Mouse (Mus musculus) erythroblast, embryonic 14.5 days (primary cell): ENCODE measurements around the gene Rasip1. TPM values are rescaled to one million over a fixed set of nuclear protein-coding genes. Genes with fewer than 3 reads are reported as not detected.

Experiments used
- H3K27me3 ChIP-seq: 2 replicates; pipeline ENCODE4 v1.6.1; 2012; ENCODE audit warnings: inconsistent platforms; ENCODE audit not compliant: control insufficient read depth
- H3K36me3 ChIP-seq: 2 replicates; pipeline ENCODE4 v1.6.1; 2012; ENCODE audit warnings: mild to moderate bottlenecking, inconsistent platforms; ENCODE audit not compliant: control insufficient read depth
- H3K4me1 ChIP-seq: 2 replicates; pipeline ENCODE4 v1.6.1; 2012; ENCODE audit warnings: inconsistent platforms; ENCODE audit not compliant: control insufficient read depth
- H3K4me3 ChIP-seq: replicated peaks from 2 replicates; pipeline ENCODE3; 2012; ENCODE audit warnings: moderate library complexity, mild to moderate bottlenecking, inconsistent platforms
- H3K9me3 ChIP-seq: 2 replicates; pipeline ENCODE4 v1.6.1; 2012; ENCODE audit warnings: low read length, inconsistent platforms, mixed read lengths; ENCODE audit not compliant: control insufficient read depth
- GATA1 ChIP-seq: IDR thresholded peaks from 2 replicates; pipeline ENCODE4 v1.6.1; 2012; ENCODE audit warnings: low read length, inconsistent platforms, mixed read lengths
- TAL1 ChIP-seq: IDR thresholded peaks from 3 replicates; pipeline ENCODE4 v1.6.1; 2012; ENCODE audit warnings: low read length, inconsistent platforms, mixed read lengths
- polyA plus RNA-seq: library from polyadenylated mRNA; stranded (reverse); fragments of >175 nt; gene quantifications from 2 replicates; pipeline ENCODE4 v1.2.3, GENCODE M21; 2012

The Rasip1 gene
- polyA plus RNA-seq, 1 experiment, result 0.04 TPM

DNA sequence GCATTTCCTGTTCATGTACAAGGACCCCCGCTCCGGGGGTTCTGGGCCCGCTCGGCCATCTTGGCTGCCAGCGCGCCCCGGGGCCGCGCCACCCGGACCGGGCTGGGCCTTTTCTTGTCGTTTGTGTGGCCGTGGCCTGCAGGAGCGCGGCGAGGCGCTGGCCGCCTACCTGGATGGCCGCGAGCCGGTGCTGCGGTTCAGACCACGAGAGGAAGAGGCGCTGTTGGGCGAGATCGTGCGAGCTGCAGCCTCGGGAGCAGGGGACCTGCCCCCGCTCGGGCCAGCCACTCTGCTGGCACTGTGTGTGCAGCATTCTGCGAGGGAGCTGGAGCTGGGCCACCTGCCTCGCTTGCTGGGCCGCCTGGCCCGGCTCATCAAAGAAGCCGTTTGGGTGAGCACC, 5.2 kb downstream of the Rasip1 start:
- TF ChIP-seq TAL1 (no peak), GATA1 (no peak)
- Histone ChIP-seq H3K27me3 (peaks cover 38% of the 10 kb centered on the region), H3K4me1 (peaks cover 9% of the 10 kb centered on the region), H3K9me3 (peaks cover 4% of the 10 kb centered on the region; the same call in 1 of the 2 replicates), H3K4me3 (no peak overlapping the region), H3K36me3 (no peaks in the 10 kb centered on the region)

DNA sequence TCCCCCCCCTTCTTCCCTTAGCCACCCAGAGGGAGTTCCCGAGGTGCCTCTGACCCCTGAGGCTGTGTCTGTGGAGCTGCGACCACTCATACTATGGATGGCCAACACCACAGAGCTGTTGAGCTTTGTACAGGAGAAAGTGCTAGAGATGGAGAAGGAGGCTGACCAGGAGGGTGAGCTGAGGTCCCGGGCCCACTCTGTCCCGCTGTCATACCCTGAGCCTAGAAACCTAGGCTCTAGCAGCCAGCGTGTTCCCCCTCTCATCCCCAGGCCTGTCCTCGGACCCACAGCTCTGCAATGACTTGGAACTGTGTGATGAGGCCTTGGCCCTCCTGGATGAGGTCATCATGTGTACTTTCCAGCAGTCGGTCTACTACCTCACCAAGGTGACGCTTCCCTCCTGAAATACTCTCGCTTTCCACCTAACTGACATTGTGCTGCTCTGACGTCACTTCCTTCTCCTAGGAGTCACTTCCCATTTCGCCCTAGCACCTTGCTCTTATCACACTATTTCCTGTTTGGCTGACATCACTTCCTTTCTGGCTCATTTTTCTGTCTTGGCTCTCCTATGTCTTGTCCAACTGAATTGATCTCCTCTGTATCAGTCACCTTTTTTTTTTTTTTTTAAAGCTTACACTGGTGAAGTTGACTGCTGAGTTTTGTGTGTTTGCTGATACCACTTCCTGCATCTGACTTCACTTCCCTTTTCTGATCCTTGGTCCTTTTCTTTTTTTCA, 7.8 kb downstream of the Rasip1 start:
- H3K4me3 ChIP-seq, result no peak overlapping the region
- H3K9me3 ChIP-seq, result 0 out of 2 replicates have a peak, but pooled peaks cover 2% of the 10 kb centered on the region
- no peaks in the 10 kb centered on the region for H3K36me3 ChIP-seq
- TF ChIP-seq TAL1 (no peak), GATA1 (no peak)
- H3K27me3 ChIP-seq, result peaks cover 12% of the 10 kb centered on the region
- H3K4me1 ChIP-seq, result no peaks in the 10 kb centered on the region

DNA sequence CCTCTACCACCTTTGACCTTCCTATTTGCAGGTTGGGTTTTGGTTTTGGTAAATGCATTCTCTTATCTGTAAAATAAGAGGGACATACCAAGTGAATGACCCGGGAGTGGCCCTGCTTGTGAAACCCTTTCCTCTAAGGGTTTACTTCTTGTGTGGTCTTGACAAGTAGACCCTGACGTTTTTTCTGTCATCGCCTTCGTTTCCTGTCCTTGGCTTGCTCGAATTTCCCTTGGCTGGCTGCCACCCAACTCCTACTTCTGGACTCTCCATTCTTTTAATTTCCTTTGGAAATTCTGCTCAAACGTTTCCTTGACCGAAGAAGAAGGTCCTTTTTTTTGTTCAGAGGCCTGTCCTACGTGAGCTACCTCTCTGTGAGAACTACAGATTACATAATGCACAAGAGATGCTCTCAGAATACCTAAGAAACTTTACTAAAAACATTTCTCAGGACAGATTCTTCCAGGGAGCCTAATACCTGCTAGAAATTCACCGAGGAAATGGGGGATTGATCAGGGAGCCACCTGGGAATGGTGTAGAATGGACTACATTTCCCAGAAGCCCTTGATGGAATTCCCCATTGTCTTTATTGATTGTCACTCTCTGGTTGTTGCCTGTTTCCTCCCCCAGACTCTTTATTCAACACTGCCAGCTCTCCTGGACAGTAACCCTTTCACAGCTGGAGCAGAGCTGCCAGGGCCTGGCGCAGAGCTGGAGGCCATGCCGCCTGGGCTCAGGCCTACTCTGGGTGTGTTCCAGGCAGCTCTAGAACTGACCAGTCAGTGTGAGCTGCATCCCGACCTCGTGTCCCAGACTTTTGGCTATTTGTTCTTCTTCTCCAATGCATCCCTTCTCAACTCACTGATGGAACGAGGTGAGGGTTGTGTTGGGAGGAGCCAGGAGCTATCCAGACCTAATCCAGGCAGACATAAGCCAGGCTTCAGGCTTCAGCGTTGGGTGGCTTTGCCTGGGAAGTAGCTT, 8.7 kb downstream of the Rasip1 start:
- Histone ChIP-seq H3K4me3 (no peak overlapping the region), H3K4me1 (no peaks in the 10 kb centered on the region), H3K36me3 (no peaks in the 10 kb centered on the region), H3K27me3 (peaks cover 9% of the 10 kb centered on the region), H3K9me3 (0 out of 2 replicates have a peak, but pooled peaks cover 2% of the 10 kb centered on the region)
- no peak for TF ChIP-seq GATA1
- TF ChIP-seq TAL1, result no peak

DNA sequence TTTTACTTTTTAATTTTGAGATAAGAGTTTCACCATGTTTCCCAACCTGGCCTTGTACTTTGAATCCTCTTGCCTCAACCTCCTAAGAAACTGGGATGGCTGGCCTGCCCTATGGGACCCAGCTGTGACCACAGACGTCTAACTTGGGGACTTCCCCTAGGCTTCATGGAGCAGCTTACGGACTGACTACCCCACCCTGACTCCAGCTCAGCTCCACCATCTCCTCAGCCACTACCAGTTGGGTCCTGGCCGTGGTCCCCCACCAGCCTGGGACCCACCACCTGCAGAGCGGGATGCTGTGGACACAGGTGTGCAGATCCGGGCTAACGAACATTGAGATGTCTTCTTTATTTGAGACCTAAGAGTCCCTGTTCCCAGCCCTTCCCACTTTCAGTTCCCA, 10.4 kb downstream of the Rasip1 start:
- H3K4me3 ChIP-seq, result no peak overlapping the region
- H3K4me1 ChIP-seq, result no peaks in the 10 kb centered on the region; the same call in 1 of the 2 replicates
- 0 out of 2 replicates have a peak, but pooled peaks cover 2% of the 10 kb centered on the region for H3K9me3 ChIP-seq
- H3K27me3 ChIP-seq, result peaks cover 8% of the 10 kb centered on the region; the same call in 1 of the 2 replicates
- TF ChIP-seq GATA1 (no peak), TAL1 (no peak)
- no peaks in the 10 kb centered on the region for H3K36me3 ChIP-seq

DNA sequence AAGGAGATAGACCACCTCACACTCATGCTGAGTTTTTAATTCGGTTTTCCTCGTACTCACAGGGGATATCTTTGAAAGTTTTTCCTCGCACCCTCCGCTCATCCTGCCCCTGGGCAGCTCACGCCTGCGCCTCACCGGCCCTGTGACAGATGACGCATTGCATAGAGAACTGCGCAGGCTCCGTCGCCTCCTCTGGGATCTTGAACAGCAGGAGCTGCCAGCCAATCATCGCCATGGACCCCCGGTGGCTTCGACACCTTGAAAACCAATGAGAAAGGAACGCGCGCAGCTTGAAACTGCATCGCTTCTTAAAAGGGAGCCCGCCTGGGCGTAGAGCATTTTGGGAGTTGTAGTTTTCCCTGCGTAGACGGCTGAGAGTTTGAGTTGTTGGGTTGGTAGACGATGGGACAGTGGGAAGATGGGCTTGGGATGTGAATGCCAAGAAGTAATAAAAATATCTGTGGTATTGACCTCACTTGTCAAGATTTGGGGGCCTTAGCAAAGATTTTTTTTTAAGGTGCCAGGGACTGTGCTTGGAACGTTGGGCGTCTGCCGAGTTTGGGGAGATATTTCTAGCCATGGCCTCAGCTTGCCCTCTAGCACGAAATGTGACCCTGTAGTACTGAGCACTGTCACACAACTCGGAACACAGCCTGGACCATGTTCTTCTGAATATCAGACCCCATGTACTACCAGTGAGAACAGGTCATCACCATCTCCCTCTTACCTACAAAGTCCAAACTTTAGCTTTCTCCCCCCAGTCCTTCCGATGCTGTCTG, 11.5 kb downstream of the Rasip1 start:
- Histone ChIP-seq H3K4me1 (peaks cover 11% of the 10 kb centered on the region), H3K27me3 (peaks cover 14% of the 10 kb centered on the region), H3K4me3 (no peak overlapping the region), H3K36me3 (no peaks in the 10 kb centered on the region), H3K9me3 (0 out of 2 replicates have a peak, but pooled peaks cover 2% of the 10 kb centered on the region)
- TF ChIP-seq GATA1 (no peak), TAL1 (no peak)

DNA sequence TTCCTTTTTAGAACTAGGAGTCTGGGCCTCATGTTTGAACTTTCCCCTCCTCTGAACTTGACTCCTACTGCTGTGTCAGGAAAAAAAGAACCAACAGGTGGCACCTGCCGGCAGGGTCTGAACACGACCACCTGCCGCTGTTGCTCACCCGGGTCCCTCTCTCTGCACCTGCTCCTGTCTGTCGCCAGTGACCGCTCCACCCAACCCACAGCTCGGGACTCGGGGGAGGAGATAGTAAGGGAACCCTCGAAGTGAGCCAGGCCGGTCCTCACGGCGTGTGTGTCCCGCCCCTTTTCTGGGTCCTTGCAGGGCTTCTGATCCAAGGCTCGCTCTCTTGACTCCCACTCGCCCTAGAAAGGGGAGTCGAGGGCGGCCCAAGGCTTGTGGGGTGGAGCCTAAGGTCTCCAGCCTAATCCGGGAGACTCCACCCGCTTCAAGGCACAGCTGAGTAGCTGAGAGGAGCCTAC, 12.3 kb downstream of the Rasip1 start, which contains the start of gene Mamstr:
Gene Mamstr (plus strand): TSS at position 417 of the 467 bp plus-strand sequence.
- 0 out of 2 replicates have a peak, but pooled peaks cover 2% of the 10 kb centered on the region for H3K9me3 ChIP-seq
- peaks cover 16% of the 10 kb centered on the region for H3K4me1 ChIP-seq
- no peak for TF ChIP-seq GATA1
- TF ChIP-seq TAL1, result no peak
- H3K27me3 ChIP-seq, result peaks cover 22% of the 10 kb centered on the region
- H3K36me3 ChIP-seq, result no peaks in the 10 kb centered on the region
- no peak within 1 kb of the TSS for H3K4me3 ChIP-seq

DNA sequence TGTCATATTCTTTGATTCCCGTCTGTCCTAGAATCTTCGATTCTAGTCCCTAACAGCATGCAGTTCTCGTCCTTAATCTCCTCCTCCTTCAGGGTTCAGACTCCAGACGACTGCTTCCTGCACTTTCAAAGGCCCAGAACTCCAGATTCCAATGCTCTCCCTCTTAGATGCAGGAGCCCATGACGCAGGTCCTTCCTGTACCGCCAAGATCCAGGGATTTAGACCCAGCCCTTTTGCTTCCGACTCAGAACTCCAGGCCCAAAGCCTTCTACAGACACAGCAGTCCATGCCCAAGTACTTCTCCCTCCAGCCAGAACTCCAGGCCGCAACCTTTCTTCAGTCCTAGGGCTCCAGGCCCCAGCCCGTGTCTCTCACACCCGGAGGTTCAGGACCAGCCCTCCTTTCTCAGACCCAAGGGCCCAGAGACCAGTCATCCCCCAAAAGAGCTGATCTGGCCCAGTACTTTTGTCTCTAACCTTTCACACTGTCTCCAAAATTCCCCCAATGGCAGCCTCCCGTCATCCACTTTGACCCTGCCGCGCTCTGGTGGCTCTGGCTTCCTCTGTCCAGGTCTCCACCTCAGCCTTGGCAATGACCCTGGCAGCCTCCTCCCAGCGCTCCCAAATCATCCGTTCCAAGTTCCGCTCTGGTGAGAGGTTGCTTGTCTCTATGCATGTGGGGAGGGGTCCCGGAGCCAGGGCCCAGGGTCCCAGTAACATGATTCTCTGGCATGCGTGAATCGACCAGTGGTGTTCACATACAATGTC, 13.1 kb downstream of the Rasip1 start:
- H3K36me3 ChIP-seq, result no peaks in the 10 kb centered on the region
- H3K4me1 ChIP-seq, result peaks cover 16% of the 10 kb centered on the region
- H3K4me3 ChIP-seq, result no peak overlapping the region
- peaks cover 25% of the 10 kb centered on the region for H3K27me3 ChIP-seq
- no peak for TF ChIP-seq GATA1
- no peaks in the 10 kb centered on the region for H3K9me3 ChIP-seq

DNA sequence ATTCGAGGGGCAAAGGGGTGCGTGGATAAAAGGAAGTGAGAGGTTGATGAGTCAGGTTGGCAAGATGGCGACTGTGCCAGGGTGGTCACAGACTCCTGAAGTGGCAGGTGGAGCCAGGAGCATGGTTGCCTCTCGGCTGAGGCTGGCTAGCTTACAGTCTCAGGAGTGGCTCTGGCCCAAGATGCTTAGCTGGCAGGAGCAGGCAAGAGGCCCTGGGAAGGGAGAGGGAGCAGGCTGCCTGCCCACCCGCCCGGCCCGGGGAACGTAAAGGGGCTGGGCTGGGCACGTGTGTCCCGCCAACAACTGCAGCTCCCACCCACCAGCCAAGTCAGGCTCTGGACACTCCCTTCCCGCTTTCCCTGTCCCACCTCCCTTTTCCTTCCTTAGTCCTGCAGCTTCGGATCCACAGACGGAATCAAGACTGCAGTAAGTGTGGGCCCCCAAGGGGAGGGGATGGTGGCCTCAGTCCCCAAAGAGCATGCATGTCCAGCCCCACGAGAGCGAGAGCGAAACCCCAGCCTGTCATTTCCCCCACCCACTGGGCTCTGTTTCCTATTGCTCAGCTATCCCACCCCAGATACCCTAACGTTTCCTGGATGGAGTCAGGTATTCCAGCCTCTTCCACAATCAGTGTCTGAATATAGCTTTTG, 14.2 kb downstream of the Rasip1 start:
- TF ChIP-seq TAL1, result no peak
- no peak for TF ChIP-seq GATA1

More for the DNA sequence above, 14.2 kb downstream of the Rasip1 start:
- Histone ChIP-seq H3K4me1 (peaks cover 16% of the 10 kb centered on the region), H3K36me3 (no peaks in the 10 kb centered on the region), H3K4me3 (no peak overlapping the region), H3K27me3 (peaks cover 25% of the 10 kb centered on the region), H3K9me3 (no peaks in the 10 kb centered on the region)
